Mouse (Mus musculus): ENCODE measurements around the gene Grik2. TPM values are rescaled to one million over a fixed set of nuclear protein-coding genes. Genes with fewer than 3 reads are reported as not detected.
A peak's percentile ranks its signal among the peaks of the same experiment; 100 is the strongest.
"Not testable (repeated sequence)": the region's sequence is repeated elsewhere in the genome, so short reads cannot be mapped to it uniquely, and the experiment has no call there.

Grik2 gene
- polyA plus RNA-seq, 1 experiment from 2014 or later: 12.3 TPM

DNA sequence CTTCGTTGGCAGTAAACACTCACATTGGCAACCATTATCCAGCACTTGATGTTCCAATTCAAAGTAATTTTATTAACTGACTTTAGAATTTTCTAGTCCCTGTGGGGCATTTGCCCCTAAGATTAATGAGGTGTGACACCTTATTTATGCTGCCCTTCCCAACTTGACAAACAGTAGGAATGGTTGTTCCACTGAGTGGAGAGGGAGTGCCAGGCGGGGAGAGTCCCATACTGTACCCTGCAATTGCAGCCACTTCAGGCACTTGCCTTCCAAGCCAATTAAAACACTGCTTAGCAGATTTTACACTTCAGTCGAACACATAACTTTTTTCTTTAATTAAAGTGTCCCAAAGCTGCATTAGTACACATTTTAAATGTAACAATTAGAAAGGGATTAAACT, 568.9 kb downstream of the Grik2 start:
- Histone ChIP-seq H3K4me1 (replicated peaks; ENCODE audit: control insufficient read depth, insufficient read depth, low read length) (no peaks in the 10 kb centered on the region), H3K27ac (ENCODE audit: low read depth, low read length) (no peak overlapping the region), H3K27me3 (ENCODE audit: control insufficient read depth, insufficient read depth, low read length) (no peaks in the 10 kb centered on the region), H3K36me3 (ENCODE audit: control insufficient read depth, insufficient read depth, low read length) (no peaks in the 10 kb centered on the region), H3K9me3 (ENCODE audit: control insufficient read depth, low read length) (no peaks in the 10 kb centered on the region), H3K4me2 (replicated peaks; ENCODE audit: low read depth, low read length) (no peak overlapping the region), H3K9ac (ENCODE audit: low read depth, low read length) (no peak overlapping the region), H3K4me3 (ENCODE audit: low read depth, low read length) (no peak overlapping the region)
- DNase-seq (ENCODE audit: low spot score): peak; percentile 17
- 69% methylated on average over 3 of the region's 3 CpGs for WGBS
- peak; percentile 60; the same call in 1 of the 2 replicates for ATAC-seq (ENCODE audit: low FRiP score)

DNA sequence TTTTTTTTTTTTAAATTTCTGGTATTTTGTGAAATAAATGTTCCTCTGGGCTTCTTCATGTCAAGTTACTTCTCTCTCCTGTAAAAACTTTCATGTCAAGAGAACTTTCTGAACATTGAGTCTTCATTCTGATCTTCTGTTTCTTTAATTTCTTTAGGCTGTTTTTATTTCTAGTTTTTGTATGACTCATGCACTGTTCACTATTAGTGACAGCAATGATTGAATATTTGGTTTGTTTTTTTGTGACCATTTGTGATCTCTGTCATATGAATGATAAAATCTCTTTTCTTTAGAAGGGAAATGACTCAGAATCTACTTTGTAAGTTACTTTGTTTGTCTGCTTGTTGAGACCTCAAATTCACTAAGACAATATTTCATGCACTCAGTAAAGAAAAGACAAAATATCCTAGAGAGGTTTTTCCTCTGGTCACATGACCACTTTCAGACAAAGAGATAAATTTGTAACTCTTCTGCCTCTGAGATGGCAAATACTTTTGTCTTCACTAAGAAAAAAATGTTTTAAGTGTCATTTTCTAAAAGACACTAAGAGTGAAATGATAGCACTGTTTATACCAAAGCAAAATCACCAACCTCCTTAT, 596.7 kb downstream of the Grik2 start:
- DNase-seq (ENCODE audit: low spot score) (no peak), ATAC-seq (ENCODE audit: low FRiP score) (no peak)
- Histone ChIP-seq H3K36me3 (ENCODE audit: control insufficient read depth, insufficient read depth, low read length) (no peaks in the 10 kb centered on the region), H3K9ac (ENCODE audit: low read depth, low read length) (no peak overlapping the region), H3K4me1 (replicated peaks; ENCODE audit: control insufficient read depth, insufficient read depth, low read length) (no peaks in the 10 kb centered on the region), H3K9me3 (ENCODE audit: control insufficient read depth, low read length) (no peaks in the 10 kb centered on the region), H3K27me3 (ENCODE audit: control insufficient read depth, insufficient read depth, low read length) (no peaks in the 10 kb centered on the region), H3K27ac (ENCODE audit: low read depth, low read length) (no peak overlapping the region), H3K4me3 (ENCODE audit: low read depth, low read length) (no peak overlapping the region), H3K4me2 (replicated peaks; ENCODE audit: low read depth, low read length) (no peak overlapping the region)

DNA sequence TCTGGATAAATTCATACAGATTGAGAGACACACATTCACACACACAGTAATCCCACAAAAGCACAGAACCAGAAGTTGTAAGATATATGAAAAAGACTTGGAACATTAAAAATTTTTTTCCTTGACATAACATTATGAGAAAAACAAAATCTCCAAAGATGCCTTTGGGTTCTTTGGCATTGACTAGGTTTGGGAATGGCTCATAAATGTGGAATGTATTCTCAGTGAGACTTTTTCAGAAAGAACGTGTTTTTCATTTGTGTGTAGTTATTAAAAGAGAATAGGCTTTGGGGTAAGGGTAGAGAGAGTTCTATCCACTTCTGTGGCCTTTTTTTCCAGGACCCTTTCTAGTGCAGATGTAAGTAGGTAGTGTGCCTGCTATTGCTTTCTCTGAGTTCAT, 597.3 kb downstream of the Grik2 start:
- WGBS: 88% methylated on average over 1 of the region's 1 CpGs
- no peaks in the 10 kb centered on the region for H3K36me3 ChIP-seq (ENCODE audit: control insufficient read depth, insufficient read depth, low read length)
- no peaks in the 10 kb centered on the region for H3K9me3 ChIP-seq (ENCODE audit: control insufficient read depth, low read length)
- no peak overlapping the region for H3K4me3 ChIP-seq (ENCODE audit: low read depth, low read length)
- DNase-seq (ENCODE audit: low spot score) (no peak), ATAC-seq (ENCODE audit: low FRiP score) (no peak)
- no peak overlapping the region for H3K27ac ChIP-seq (ENCODE audit: low read depth, low read length)
- H3K27me3 ChIP-seq (ENCODE audit: control insufficient read depth, insufficient read depth, low read length): no peaks in the 10 kb centered on the region
- no peak overlapping the region for H3K4me2 ChIP-seq (replicated peaks; ENCODE audit: low read depth, low read length)
- H3K9ac ChIP-seq (ENCODE audit: low read depth, low read length): no peak overlapping the region
- H3K4me1 ChIP-seq (replicated peaks; ENCODE audit: control insufficient read depth, insufficient read depth, low read length): no peaks in the 10 kb centered on the region

DNA sequence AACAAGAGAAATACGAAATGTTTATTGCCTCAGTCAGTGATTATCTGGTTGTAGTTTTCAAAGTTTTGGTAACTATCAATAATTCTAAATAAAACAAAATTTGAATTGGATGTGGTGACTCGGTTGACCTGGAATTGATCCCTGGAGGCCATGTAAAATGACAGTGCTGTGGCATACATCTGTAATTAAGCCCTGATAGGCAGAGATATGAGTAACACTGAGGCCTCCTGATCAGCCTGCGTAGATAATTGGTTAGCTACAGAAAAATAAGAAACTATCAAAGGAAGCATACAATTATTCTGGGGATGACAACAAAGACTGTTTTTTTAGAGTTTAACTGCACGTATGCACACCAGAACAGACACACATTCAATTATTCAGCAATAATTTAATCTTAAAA, 634.4 kb downstream of the Grik2 start:
- 66% methylated on average over 4 of the region's 4 CpGs for WGBS
- no peaks in the 10 kb centered on the region for H3K9me3 ChIP-seq (ENCODE audit: control insufficient read depth, low read length)
- no peak overlapping the region for H3K27ac ChIP-seq (ENCODE audit: low read depth, low read length)
- ATAC-seq (ENCODE audit: low FRiP score) (peak; percentile 71; the same call in 1 of the 2 replicates), DNase-seq (ENCODE audit: low spot score) (no peak)
- no peaks in the 10 kb centered on the region for H3K27me3 ChIP-seq (ENCODE audit: control insufficient read depth, insufficient read depth, low read length)
- H3K4me1 ChIP-seq (replicated peaks; ENCODE audit: control insufficient read depth, insufficient read depth, low read length): no peaks in the 10 kb centered on the region
- no peak overlapping the region for H3K9ac ChIP-seq (ENCODE audit: low read depth, low read length)
- H3K4me3 ChIP-seq (ENCODE audit: low read depth, low read length): no peak overlapping the region
- H3K4me2 ChIP-seq (replicated peaks; ENCODE audit: low read depth, low read length): no peak overlapping the region
- no peaks in the 10 kb centered on the region for H3K36me3 ChIP-seq (ENCODE audit: control insufficient read depth, insufficient read depth, low read length)

DNA sequence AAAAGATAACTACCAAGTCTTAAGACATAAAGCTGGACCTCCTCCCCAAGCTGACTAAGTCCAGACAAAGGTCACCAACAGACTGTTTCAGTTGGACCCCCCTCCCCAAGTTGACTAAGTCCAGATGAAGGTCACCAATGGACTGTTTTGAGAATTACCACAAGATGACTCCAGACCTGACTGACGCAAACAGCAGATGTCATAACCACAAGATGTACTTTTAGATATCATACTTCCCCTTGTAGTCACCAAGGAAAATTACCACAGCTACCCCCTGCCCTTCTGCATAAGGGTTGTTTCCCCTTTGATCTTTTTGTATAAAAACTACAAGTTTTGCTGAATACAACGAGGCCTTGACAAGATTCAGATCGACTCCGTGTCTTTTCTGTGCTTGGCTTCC, 637.1 kb downstream of the Grik2 start:
- not testable (repeated sequence) for ATAC-seq (ENCODE audit: low FRiP score); DNase-seq (ENCODE audit: low spot score); H3K27me3 ChIP-seq (ENCODE audit: control insufficient read depth, insufficient read depth, low read length); H3K4me1 ChIP-seq (replicated peaks; ENCODE audit: control insufficient read depth, insufficient read depth, low read length); H3K36me3 ChIP-seq (ENCODE audit: control insufficient read depth, insufficient read depth, low read length); H3K4me3 ChIP-seq (ENCODE audit: low read depth, low read length); H3K9me3 ChIP-seq (ENCODE audit: control insufficient read depth, low read length); H3K9ac ChIP-seq (ENCODE audit: low read depth, low read length); H3K27ac ChIP-seq (ENCODE audit: low read depth, low read length); H3K4me2 ChIP-seq (replicated peaks; ENCODE audit: low read depth, low read length)
- 85% methylated on average over 4 of the region's 4 CpGs for WGBS

DNA sequence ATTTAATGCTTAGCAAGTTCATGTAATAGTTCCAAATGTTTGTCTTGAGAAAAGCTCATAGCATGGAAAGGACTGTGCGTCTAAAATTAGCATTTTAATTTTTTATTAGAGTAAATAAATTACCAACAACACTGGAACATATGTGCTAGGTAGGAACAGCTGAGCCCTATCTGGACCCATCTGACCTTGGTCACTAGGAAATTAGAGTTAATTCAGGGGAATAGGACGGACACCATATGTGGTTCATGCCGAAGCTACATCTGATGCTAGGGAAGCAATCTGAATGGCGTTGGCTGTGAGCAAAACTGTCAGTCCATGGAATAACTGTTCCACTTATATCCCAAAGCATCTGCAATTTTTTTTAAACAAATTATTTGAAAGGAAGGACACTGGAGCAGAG, 638.9 kb downstream of the Grik2 start:
- Histone ChIP-seq H3K36me3 (ENCODE audit: control insufficient read depth, insufficient read depth, low read length) (no peaks in the 10 kb centered on the region), H3K9ac (ENCODE audit: low read depth, low read length) (no peak overlapping the region), H3K27ac (ENCODE audit: low read depth, low read length) (no peak overlapping the region), H3K4me1 (replicated peaks; ENCODE audit: control insufficient read depth, insufficient read depth, low read length) (no peaks in the 10 kb centered on the region), H3K4me3 (ENCODE audit: low read depth, low read length) (no peak overlapping the region), H3K9me3 (ENCODE audit: control insufficient read depth, low read length) (no peaks in the 10 kb centered on the region), H3K4me2 (replicated peaks; ENCODE audit: low read depth, low read length) (no peak overlapping the region), H3K27me3 (ENCODE audit: control insufficient read depth, insufficient read depth, low read length) (no peaks in the 10 kb centered on the region)
- peak; percentile 31 for DNase-seq (ENCODE audit: low spot score)
- 60% methylated on average over 4 of the region's 4 CpGs for WGBS
- ATAC-seq (ENCODE audit: low FRiP score): peak; percentile 79

DNA sequence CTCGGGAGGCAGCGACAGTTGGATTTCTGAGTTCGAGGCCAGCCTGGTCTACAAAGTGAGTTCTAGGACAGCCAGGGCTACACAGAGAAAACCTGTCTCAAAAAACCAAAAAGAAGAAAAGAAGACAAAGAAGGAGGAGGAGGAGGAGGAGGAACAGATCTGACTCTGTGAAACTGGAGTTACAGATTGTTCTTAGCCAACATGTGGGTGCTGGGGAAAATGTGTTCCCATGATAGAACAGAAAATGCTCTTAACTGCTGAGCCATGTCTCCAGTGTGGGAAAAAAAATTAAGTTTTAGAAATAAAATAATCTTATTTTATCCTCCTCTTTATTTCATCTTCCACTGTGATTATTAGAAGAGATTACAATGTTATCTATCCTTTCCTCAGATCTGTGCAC, 645.9 kb downstream of the Grik2 start:
- H3K4me2 ChIP-seq (replicated peaks; ENCODE audit: low read depth, low read length): no peak overlapping the region
- no peaks in the 10 kb centered on the region for H3K27me3 ChIP-seq (ENCODE audit: control insufficient read depth, insufficient read depth, low read length)
- H3K9ac ChIP-seq (ENCODE audit: low read depth, low read length): no peak overlapping the region
- H3K4me1 ChIP-seq (replicated peaks; ENCODE audit: control insufficient read depth, insufficient read depth, low read length): no peaks in the 10 kb centered on the region
- no peak overlapping the region for H3K27ac ChIP-seq (ENCODE audit: low read depth, low read length)
- H3K9me3 ChIP-seq (ENCODE audit: control insufficient read depth, low read length): no peaks in the 10 kb centered on the region
- DNase-seq (ENCODE audit: low spot score) (no peak), ATAC-seq (ENCODE audit: low FRiP score) (no peak)
- no peak overlapping the region for H3K4me3 ChIP-seq (ENCODE audit: low read depth, low read length)
- no peaks in the 10 kb centered on the region for H3K36me3 ChIP-seq (ENCODE audit: control insufficient read depth, insufficient read depth, low read length)
- 95% methylated on average over 3 of the region's 3 CpGs for WGBS

DNA sequence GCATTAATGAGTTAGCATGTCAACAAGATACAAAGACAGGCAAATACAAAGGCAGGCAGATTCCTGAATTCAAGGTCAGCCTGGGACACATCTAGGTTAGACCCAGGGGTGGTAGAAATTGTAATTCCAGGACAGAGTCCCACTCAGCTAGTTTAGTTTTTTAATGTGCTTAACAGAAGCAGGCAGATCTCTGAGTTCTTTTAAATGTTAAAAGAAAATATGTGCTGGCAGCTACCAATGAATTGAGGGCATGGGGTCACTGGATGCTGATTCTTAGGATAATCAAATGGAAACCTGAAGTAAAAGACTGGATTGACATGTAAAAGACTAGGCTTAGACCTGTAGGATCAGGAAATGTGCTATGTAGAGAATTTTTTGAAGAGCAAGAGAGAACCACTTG, 651.8 kb downstream of the Grik2 start:
- Histone ChIP-seq H3K4me1 (replicated peaks; ENCODE audit: control insufficient read depth, insufficient read depth, low read length) (no peaks in the 10 kb centered on the region), H3K27me3 (ENCODE audit: control insufficient read depth, insufficient read depth, low read length) (no peaks in the 10 kb centered on the region), H3K36me3 (ENCODE audit: control insufficient read depth, insufficient read depth, low read length) (no peaks in the 10 kb centered on the region), H3K27ac (ENCODE audit: low read depth, low read length) (no peak overlapping the region), H3K4me3 (ENCODE audit: low read depth, low read length) (no peak overlapping the region), H3K9me3 (ENCODE audit: control insufficient read depth, low read length) (no peaks in the 10 kb centered on the region), H3K9ac (ENCODE audit: low read depth, low read length) (no peak overlapping the region), H3K4me2 (replicated peaks; ENCODE audit: low read depth, low read length) (no peak overlapping the region)
- DNase-seq (ENCODE audit: low spot score): no peak
- no peak for ATAC-seq (ENCODE audit: low FRiP score)

DNA sequence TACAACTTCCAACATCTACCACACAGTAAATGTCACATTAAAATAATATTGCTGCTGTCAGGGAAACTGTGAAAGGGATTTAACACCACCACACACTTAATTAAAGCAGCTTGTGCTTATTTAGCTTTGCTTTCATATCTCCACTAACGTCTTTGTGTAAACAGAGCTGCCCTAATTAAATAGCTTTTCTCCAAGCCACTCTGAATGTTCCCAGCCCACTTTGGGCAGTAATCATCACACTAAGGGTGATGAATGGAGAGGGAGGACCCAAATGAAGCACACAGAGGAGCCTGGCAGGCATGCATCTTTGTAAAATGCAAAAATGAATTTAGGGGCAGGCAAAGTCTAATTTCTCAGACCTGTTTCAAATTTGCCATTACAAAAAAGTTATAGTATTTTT, 657.3 kb downstream of the Grik2 start:
- Histone ChIP-seq H3K9me3 (ENCODE audit: control insufficient read depth, low read length) (no peaks in the 10 kb centered on the region), H3K36me3 (ENCODE audit: control insufficient read depth, insufficient read depth, low read length) (no peaks in the 10 kb centered on the region), H3K27me3 (ENCODE audit: control insufficient read depth, insufficient read depth, low read length) (no peaks in the 10 kb centered on the region), H3K9ac (ENCODE audit: low read depth, low read length) (no peak overlapping the region), H3K27ac (ENCODE audit: low read depth, low read length) (no peak overlapping the region), H3K4me3 (ENCODE audit: low read depth, low read length) (no peak overlapping the region), H3K4me1 (replicated peaks; ENCODE audit: control insufficient read depth, insufficient read depth, low read length) (no peaks in the 10 kb centered on the region), H3K4me2 (replicated peaks; ENCODE audit: low read depth, low read length) (no peak overlapping the region)
- 30% methylated on average over 1 of the region's 1 CpGs for WGBS
- ATAC-seq (ENCODE audit: low FRiP score) (no peak), DNase-seq (ENCODE audit: low spot score) (no peak)
